Mouse (Mus musculus) limb, embryonic 11.5 days (tissue): Measurements from ENCODE around the gene Crat. TPM values are rescaled to one million over a fixed set of nuclear protein-coding genes. Genes with fewer than 3 reads are reported as not detected.

Source experiments
- ATAC-seq: fragments of 200-750 bp; cut with Nextera tagmentation; 2 replicates; pipeline ENCODE4 v1.8.0; 2017; ENCODE audit warnings: low read depth; ENCODE audit not compliant: insufficient number of reproducible peaks, low FRiP score, low TSS enrichment
- DNase-seq: peaks from one replicate; pipeline ENCODE4 v3.0.0-alpha.2; 2015; ENCODE audit warnings: low spot score
- H3K27ac ChIP-seq: fragments of 300-500 bp; sonication (generic); replicated peaks from 2 replicates; pipeline ENCODE4 v1.5.1; 2014; ENCODE audit warnings: low read depth, mild to moderate bottlenecking, low read length
- H3K27me3 ChIP-seq: fragments of 300-500 bp; sonication (generic); 2 replicates; pipeline ENCODE4 v1.6.1; 2014; ENCODE audit warnings: mild to moderate bottlenecking, low read length, mixed read lengths; ENCODE audit not compliant: control insufficient read depth, insufficient read depth
- H3K36me3 ChIP-seq: fragments of 300-500 bp; sonication (generic); 2 replicates; pipeline ENCODE4 v1.6.1; 2014; ENCODE audit warnings: mild to moderate bottlenecking, low read length, moderate library complexity, mixed read lengths; ENCODE audit not compliant: control insufficient read depth, insufficient read depth
- H3K4me1 ChIP-seq: fragments of 300-500 bp; sonication (generic); 2 replicates; pipeline ENCODE4 v1.6.1; 2014; ENCODE audit warnings: low read length, mixed read lengths; ENCODE audit not compliant: control insufficient read depth, insufficient read depth
- H3K4me2 ChIP-seq: fragments of 300-500 bp; sonication (generic); 2 replicates; pipeline ENCODE4 v1.6.1; 2014; ENCODE audit warnings: low read depth, mild to moderate bottlenecking, moderate library complexity; ENCODE audit not compliant: severe bottlenecking
- H3K4me3 ChIP-seq: fragments of 300-500 bp; sonication (generic); 2 replicates; pipeline ENCODE4 v1.5.1; 2014; ENCODE audit warnings: low read depth, low read length
- H3K9ac ChIP-seq: fragments of 300-500 bp; sonication (generic); 2 replicates; pipeline ENCODE4 v1.6.1; 2014; ENCODE audit warnings: mild to moderate bottlenecking, low read length
- H3K9me3 ChIP-seq: fragments of 300-500 bp; sonication (generic); 2 replicates; pipeline ENCODE4 v1.6.1; 2016; ENCODE audit warnings: low read length; ENCODE audit not compliant: control insufficient read depth
- WGBS: fragments of 180-500 bp; shearing (Covaris S2); extraction: QIAGEN DNeasy Blood & Tissue Kit; methylation state at CpG from one replicate; pipeline ENCODE4 v1.1.7; 2014; 5-methylcytosine and 5-hydroxymethylcytosine counted together
- polyA plus RNA-seq: library from polyadenylated mRNA; unstranded; fragments of >200 nt; fragmentation: Nextera tagmentation; extraction: Ambion mirVana; gene quantifications from 2 replicates; pipeline ENCODE4 v1.2.1, GENCODE M21; 2014

Crat gene
- polyA plus RNA-seq, 1 experiment from 2014 or later: 27.9 TPM

- WGBS: 72% methylated on average over 4 of the region's 4 CpGs
- peaks cover 27% of the 10 kb centered on the region for H3K36me3 ChIP-seq
- no peaks in the 10 kb centered on the region for H3K9me3 ChIP-seq
- peak overlapping the region; percentile 100 for H3K27ac ChIP-seq
- no peak overlapping the region for H3K9ac ChIP-seq
- DNase-seq (no peak), ATAC-seq (no peak)
- no peak overlapping the region for H3K4me3 ChIP-seq
- H3K27me3 ChIP-seq: no peaks in the 10 kb centered on the region
- H3K4me1 ChIP-seq: peaks cover 54% of the 10 kb centered on the region
- no peak overlapping the region for H3K4me2 ChIP-seq
Observed at GRCm38 (mm10) chr2:30443281-30443680, 27.7 kb upstream of the Crat start.

GRCm38 (mm10) chr2:30442498-30442890 is 26.9 kb upstream of the Crat start:
- Histone ChIP-seq H3K4me2 (peak overlapping the region; percentile 53), H3K4me1 (peaks cover 54% of the 10 kb centered on the region), H3K9ac (peak overlapping the region; percentile 53), H3K36me3 (peaks cover 27% of the 10 kb centered on the region), H3K27me3 (no peaks in the 10 kb centered on the region), H3K9me3 (no peaks in the 10 kb centered on the region), H3K4me3 (no peak overlapping the region), H3K27ac (peak overlapping the region; percentile 100)
- 58% methylated on average over 5 of the region's 5 CpGs for WGBS
- DNase-seq (no peak), ATAC-seq (no peak)

DNA sequence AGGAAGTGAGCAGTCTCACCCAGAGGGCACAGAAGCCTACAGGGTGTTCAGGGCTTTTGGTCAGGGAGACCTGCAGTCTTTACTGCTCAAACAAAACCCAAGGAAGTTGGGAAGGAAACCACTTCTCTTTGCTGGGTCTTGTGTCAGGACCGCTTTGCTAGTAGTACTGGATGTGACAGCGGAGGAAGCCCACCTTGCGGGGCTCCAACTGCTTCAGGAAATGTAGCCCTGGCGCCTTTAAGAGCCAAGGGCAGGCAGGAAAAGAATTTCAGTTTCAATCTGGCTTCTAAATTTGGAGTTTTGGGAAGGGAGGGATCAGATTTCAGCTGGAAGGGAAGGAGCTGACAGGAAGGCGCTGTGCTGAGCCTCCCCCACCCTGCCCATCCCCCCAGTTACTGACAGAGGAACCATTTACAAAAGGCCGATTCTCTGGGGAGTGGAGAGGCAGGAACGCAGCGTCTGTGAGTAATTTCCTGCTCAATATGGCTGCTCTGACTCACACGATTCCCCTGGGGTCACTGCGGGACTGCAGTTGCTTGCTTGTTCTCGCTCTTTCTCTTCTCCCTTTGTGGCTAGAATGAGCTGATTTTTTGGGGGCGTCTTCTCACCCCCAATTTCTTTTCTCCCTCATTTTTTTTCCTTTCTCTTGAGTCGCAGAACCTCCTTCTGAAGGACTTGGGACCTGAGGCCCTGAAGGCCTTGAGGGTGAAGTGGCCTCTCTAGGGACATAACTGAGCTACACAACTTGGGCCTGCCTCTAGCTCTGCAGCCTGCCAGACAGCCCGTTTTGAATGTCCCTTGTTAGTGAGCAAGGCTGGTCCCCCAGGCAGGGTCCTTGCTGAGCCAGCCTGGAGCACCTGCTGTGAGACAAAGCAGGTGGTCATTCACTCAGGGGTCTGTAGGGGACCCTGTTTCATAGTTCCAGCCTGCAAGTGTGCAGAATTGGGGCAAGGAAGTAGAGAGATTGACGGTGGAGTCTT is 26.2 kb upstream of the Crat start:
- ATAC-seq: peak; percentile 55
- peaks cover 24% of the 10 kb centered on the region for H3K36me3 ChIP-seq

GRCm38 (mm10) chr2:30440701-30441517 is 25.3 kb upstream of the Crat start:
- H3K4me1 ChIP-seq: peaks cover 50% of the 10 kb centered on the region

More for the DNA sequence above, 26.2 kb upstream of the Crat start:
- Histone ChIP-seq H3K27ac (peak overlapping the region; percentile 100), H3K4me2 (peak overlapping the region; percentile 53), H3K9ac (peak overlapping the region; percentile 53), H3K4me1 (peaks cover 54% of the 10 kb centered on the region), H3K4me3 (no peak overlapping the region), H3K9me3 (no peaks in the 10 kb centered on the region), H3K27me3 (no peaks in the 10 kb centered on the region)
- 6% methylated on average over 15 of the region's 15 CpGs for WGBS
- DNase-seq: peak; percentile 91

GRCm38 (mm10) chr2:30440211-30440700 is 24.6 kb upstream of the Crat start:
- Histone ChIP-seq H3K4me3 (no peak overlapping the region), H3K36me3 (peaks cover 25% of the 10 kb centered on the region), H3K9ac (no peak overlapping the region), H3K4me1 (peaks cover 43% of the 10 kb centered on the region), H3K9me3 (no peaks in the 10 kb centered on the region), H3K27ac (peak overlapping the region; percentile 100), H3K4me2 (no peak overlapping the region), H3K27me3 (no peaks in the 10 kb centered on the region)
- DNase-seq: no peak
- 84% methylated on average over 3 of the region's 3 CpGs for WGBS
- ATAC-seq: no peak

More at GRCm38 (mm10) chr2:30440701-30441517, 25.3 kb upstream of the Crat start:
- DNase-seq: peak; percentile 80
- WGBS: 20% methylated on average over 12 of the region's 12 CpGs
- Histone ChIP-seq H3K27me3 (no peaks in the 10 kb centered on the region), H3K27ac (peak overlapping the region; percentile 100), H3K4me3 (no peak overlapping the region), H3K4me2 (peak overlapping the region; percentile 53), H3K36me3 (peaks cover 24% of the 10 kb centered on the region), H3K9me3 (no peaks in the 10 kb centered on the region), H3K9ac (peak overlapping the region; percentile 49)
- ATAC-seq: peak; percentile 28

GRCm38 (mm10) chr2:30439631-30440030 is 24.0 kb upstream of the Crat start:
- Histone ChIP-seq H3K4me2 (no peak overlapping the region), H3K9ac (no peak overlapping the region), H3K4me3 (no peak overlapping the region), H3K9me3 (no peaks in the 10 kb centered on the region), H3K27me3 (no peaks in the 10 kb centered on the region), H3K27ac (no peak overlapping the region), H3K36me3 (peaks cover 26% of the 10 kb centered on the region), H3K4me1 (peaks cover 37% of the 10 kb centered on the region)
- DNase-seq (no peak), ATAC-seq (no peak)
- 96% methylated on average over 6 of the region's 6 CpGs for WGBS

- Histone ChIP-seq H3K4me3 (no peak overlapping the region), H3K9ac (no peak overlapping the region), H3K27me3 (no peaks in the 10 kb centered on the region), H3K36me3 (peaks cover 29% of the 10 kb centered on the region), H3K27ac (no peak overlapping the region), H3K9me3 (no peaks in the 10 kb centered on the region), H3K4me1 (peaks cover 19% of the 10 kb centered on the region), H3K4me2 (no peak overlapping the region)
- DNase-seq (no peak), ATAC-seq (no peak)
- WGBS: 94% methylated on average over 4 of the region's 4 CpGs
Observed at GRCm38 (mm10) chr2:30437791-30438190, 22.2 kb upstream of the Crat start.

DNA sequence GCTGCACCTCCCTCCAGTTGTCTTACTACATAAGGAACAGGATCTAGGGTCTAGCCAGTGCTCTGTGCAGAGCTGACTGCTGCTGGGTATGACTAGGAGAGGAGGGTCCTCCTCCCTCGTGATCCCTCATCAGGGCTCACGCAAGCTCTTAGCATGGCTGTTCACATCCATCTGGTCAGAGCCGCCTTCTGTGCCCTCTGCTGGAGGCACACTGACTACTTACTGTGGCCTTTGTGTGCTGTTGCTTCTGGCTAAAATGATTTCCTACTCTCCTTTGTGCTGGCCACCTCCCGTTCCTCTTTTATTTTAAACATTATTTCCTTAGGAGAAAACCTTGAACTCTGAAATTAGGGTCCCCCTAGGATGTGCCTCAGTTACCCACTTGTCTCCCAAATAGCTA is 21.2 kb upstream of the Crat start:
- peaks cover 10% of the 10 kb centered on the region for H3K4me1 ChIP-seq
- no peak overlapping the region for H3K4me3 ChIP-seq
- H3K27me3 ChIP-seq: no peaks in the 10 kb centered on the region
- H3K27ac ChIP-seq: no peak overlapping the region
- no peak for ATAC-seq
- no peak overlapping the region for H3K4me2 ChIP-seq
- H3K9me3 ChIP-seq: no peaks in the 10 kb centered on the region
- H3K9ac ChIP-seq: no peak overlapping the region
- WGBS: 85% methylated on average over 4 of the region's 4 CpGs
- no peak for DNase-seq
- peaks cover 29% of the 10 kb centered on the region for H3K36me3 ChIP-seq
